Mouse (Mus musculus): ENCODE measurements around the gene Pigk. TPM values are rescaled to one million over a fixed set of nuclear protein-coding genes. Genes with fewer than 3 reads are reported as not detected.
"Not testable (repeated sequence)": the region's sequence is repeated elsewhere in the genome, so short reads cannot be mapped to it uniquely, and the experiment has no call there.

Pigk gene
- polyA plus RNA-seq, 1 experiment from 2014 or later: 44.3 TPM

GRCm38 (mm10) chr3:152688532-152688931 is 25.4 kb upstream of the Pigk start:
- no peak overlapping the region for H3K4me2 ChIP-seq (ENCODE audit: low read length)
- H3K4me3 ChIP-seq (ENCODE audit: control insufficient read depth in 1 of 2, insufficient read depth in 1 of 2, low read depth in 1 of 2, low read length in 2 of 2): no peak overlapping the region
- no peaks in the 10 kb centered on the region for H3K9me3 ChIP-seq (ENCODE audit: control insufficient read depth, low read length)
- no peaks in the 10 kb centered on the region for H3K27me3 ChIP-seq (ENCODE audit: control insufficient read depth, insufficient read depth, low read length)
- H3K36me3 ChIP-seq (ENCODE audit: control insufficient read depth, insufficient read depth, low read length): no peaks in the 10 kb centered on the region
- no peak overlapping the region for H3K27ac ChIP-seq (replicated peaks in 1 of 2; ENCODE audit: control insufficient read depth in 1 of 2, insufficient read depth in 1 of 2, low read depth in 2 of 2, low read length in 2 of 2)
- H3K9ac ChIP-seq (ENCODE audit: low read length): no peak overlapping the region
- no peaks in the 10 kb centered on the region for H3K4me1 ChIP-seq (ENCODE audit: control insufficient read depth in 2 of 2, insufficient read depth in 2 of 2, low read length in 2 of 2)
- 72% methylated on average over 5 of the region's 5 CpGs for WGBS
- ATAC-seq (ENCODE audit: insufficient number of reproducible peaks, insufficient read depth, low FRiP score, low read depth): no peak

- 71% methylated on average over 9 of the region's 9 CpGs for WGBS
- no peak overlapping the region for H3K27ac ChIP-seq (replicated peaks in 1 of 2; ENCODE audit: control insufficient read depth in 1 of 2, insufficient read depth in 1 of 2, low read depth in 2 of 2, low read length in 2 of 2)
- H3K4me3 ChIP-seq (ENCODE audit: control insufficient read depth in 1 of 2, insufficient read depth in 1 of 2, low read depth in 1 of 2, low read length in 2 of 2): no peak overlapping the region
- no peaks in the 10 kb centered on the region for H3K4me1 ChIP-seq (ENCODE audit: control insufficient read depth in 2 of 2, insufficient read depth in 2 of 2, low read length in 2 of 2)
- H3K9me3 ChIP-seq (ENCODE audit: control insufficient read depth, low read length): no peaks in the 10 kb centered on the region
- no peaks in the 10 kb centered on the region for H3K36me3 ChIP-seq (ENCODE audit: control insufficient read depth, insufficient read depth, low read length)
- H3K9ac ChIP-seq (ENCODE audit: low read length): no peak overlapping the region
- no peak for ATAC-seq (ENCODE audit: insufficient number of reproducible peaks, insufficient read depth, low FRiP score, low read depth)
- H3K27me3 ChIP-seq (ENCODE audit: control insufficient read depth, insufficient read depth, low read length): no peaks in the 10 kb centered on the region
- H3K4me2 ChIP-seq (ENCODE audit: low read length): no peak overlapping the region
Measured at GRCm38 (mm10) chr3:152689105-152689504, 24.8 kb upstream of the Pigk start.

- Histone ChIP-seq H3K36me3 (ENCODE audit: control insufficient read depth, insufficient read depth, low read length) (no peaks in the 10 kb centered on the region), H3K9me3 (ENCODE audit: control insufficient read depth, low read length) (no peaks in the 10 kb centered on the region), H3K4me3 (ENCODE audit: control insufficient read depth in 1 of 2, insufficient read depth in 1 of 2, low read depth in 1 of 2, low read length in 2 of 2) (no peak overlapping the region), H3K9ac (ENCODE audit: low read length) (no peak overlapping the region), H3K27ac (replicated peaks in 1 of 2; ENCODE audit: control insufficient read depth in 1 of 2, insufficient read depth in 1 of 2, low read depth in 2 of 2, low read length in 2 of 2) (no peak overlapping the region), H3K27me3 (ENCODE audit: control insufficient read depth, insufficient read depth, low read length) (no peaks in the 10 kb centered on the region), H3K4me1 (ENCODE audit: control insufficient read depth in 2 of 2, insufficient read depth in 2 of 2, low read length in 2 of 2) (no peaks in the 10 kb centered on the region), H3K4me2 (ENCODE audit: low read length) (no peak overlapping the region)
- no peak for ATAC-seq (ENCODE audit: insufficient number of reproducible peaks, insufficient read depth, low FRiP score, low read depth)
- 85% methylated on average over 3 of the region's 3 CpGs for WGBS
Measured at GRCm38 (mm10) chr3:152694950-152695349, 18.9 kb upstream of the Pigk start.

- no peak overlapping the region for H3K4me2 ChIP-seq (ENCODE audit: low read length)
- 87% methylated on average over 5 of the region's 5 CpGs for WGBS
Measured at GRCm38 (mm10) chr3:152698017-152698416, 15.9 kb upstream of the Pigk start.

GRCm38 (mm10) chr3:152699261-152699660 is 14.6 kb upstream of the Pigk start:
- WGBS: 34% methylated on average over 8 of the region's 8 CpGs
- H3K27me3 ChIP-seq (ENCODE audit: control insufficient read depth, insufficient read depth, low read length): no peaks in the 10 kb centered on the region
- no peak for ATAC-seq (ENCODE audit: insufficient number of reproducible peaks, insufficient read depth, low FRiP score, low read depth)
- H3K27ac ChIP-seq (replicated peaks in 1 of 2; ENCODE audit: control insufficient read depth in 1 of 2, insufficient read depth in 1 of 2, low read depth in 2 of 2, low read length in 2 of 2): no peak overlapping the region
- H3K4me1 ChIP-seq (ENCODE audit: control insufficient read depth in 2 of 2, insufficient read depth in 2 of 2, low read length in 2 of 2): no peaks in the 10 kb centered on the region
- no peak overlapping the region for H3K9ac ChIP-seq (ENCODE audit: low read length)
- H3K9me3 ChIP-seq (ENCODE audit: control insufficient read depth, low read length): no peaks in the 10 kb centered on the region
- no peak overlapping the region for H3K4me3 ChIP-seq (ENCODE audit: control insufficient read depth in 1 of 2, insufficient read depth in 1 of 2, low read depth in 1 of 2, low read length in 2 of 2)
- no peaks in the 10 kb centered on the region for H3K36me3 ChIP-seq (ENCODE audit: control insufficient read depth, insufficient read depth, low read length)
- no peak overlapping the region for H3K4me2 ChIP-seq (ENCODE audit: low read length)

More at GRCm38 (mm10) chr3:152698017-152698416, 15.9 kb upstream of the Pigk start:
- Histone ChIP-seq H3K27me3 (ENCODE audit: control insufficient read depth, insufficient read depth, low read length) (no peaks in the 10 kb centered on the region), H3K9me3 (ENCODE audit: control insufficient read depth, low read length) (no peaks in the 10 kb centered on the region), H3K4me1 (ENCODE audit: control insufficient read depth in 2 of 2, insufficient read depth in 2 of 2, low read length in 2 of 2) (no peaks in the 10 kb centered on the region), H3K27ac (replicated peaks in 1 of 2; ENCODE audit: control insufficient read depth in 1 of 2, insufficient read depth in 1 of 2, low read depth in 2 of 2, low read length in 2 of 2) (no peak overlapping the region), H3K9ac (ENCODE audit: low read length) (no peak overlapping the region), H3K36me3 (ENCODE audit: control insufficient read depth, insufficient read depth, low read length) (no peaks in the 10 kb centered on the region), H3K4me3 (ENCODE audit: control insufficient read depth in 1 of 2, insufficient read depth in 1 of 2, low read depth in 1 of 2, low read length in 2 of 2) (no peak overlapping the region)
- ATAC-seq (ENCODE audit: insufficient number of reproducible peaks, insufficient read depth, low FRiP score, low read depth): no peak

- H3K4me3 ChIP-seq (ENCODE audit: control insufficient read depth in 1 of 2, insufficient read depth in 1 of 2, low read depth in 1 of 2, low read length in 2 of 2); H3K9ac ChIP-seq (ENCODE audit: low read length); H3K27ac ChIP-seq (replicated peaks in 1 of 2; ENCODE audit: control insufficient read depth in 1 of 2, insufficient read depth in 1 of 2, low read depth in 2 of 2, low read length in 2 of 2); H3K9me3 ChIP-seq (ENCODE audit: control insufficient read depth, low read length); H3K36me3 ChIP-seq (ENCODE audit: control insufficient read depth, insufficient read depth, low read length); H3K27me3 ChIP-seq (ENCODE audit: control insufficient read depth, insufficient read depth, low read length); H3K4me2 ChIP-seq (ENCODE audit: low read length); H3K4me1 ChIP-seq (ENCODE audit: control insufficient read depth in 2 of 2, insufficient read depth in 2 of 2, low read length in 2 of 2): not testable (repeated sequence)
- WGBS: 94% methylated on average over 8 of the region's 8 CpGs
- peak; percentile 81; the same call in 1 of the 2 replicates for ATAC-seq (ENCODE audit: insufficient number of reproducible peaks, insufficient read depth, low FRiP score, low read depth)
Measured at GRCm38 (mm10) chr3:152701536-152701935, 12.4 kb upstream of the Pigk start.

- ATAC-seq (ENCODE audit: insufficient number of reproducible peaks, insufficient read depth, low FRiP score, low read depth): no peak
- no peaks in the 10 kb centered on the region for H3K9me3 ChIP-seq (ENCODE audit: control insufficient read depth, low read length)
- peak overlapping the region in 1 of 2 experiments; percentile 13; a peak in 1 of 4 replicates for H3K4me3 ChIP-seq (ENCODE audit: control insufficient read depth in 1 of 2, insufficient read depth in 1 of 2, low read depth in 1 of 2, low read length in 2 of 2)
- no peaks in the 10 kb centered on the region for H3K4me1 ChIP-seq (ENCODE audit: control insufficient read depth in 2 of 2, insufficient read depth in 2 of 2, low read length in 2 of 2)
- no peaks in the 10 kb centered on the region for H3K36me3 ChIP-seq (ENCODE audit: control insufficient read depth, insufficient read depth, low read length)
- H3K9ac ChIP-seq (ENCODE audit: low read length): no peak overlapping the region
- WGBS: 51% methylated on average over 8 of the region's 8 CpGs
- 0 out of 2 replicates have a peak overlapping the region, but pooled peaks have one; percentile 7 for H3K4me2 ChIP-seq (ENCODE audit: low read length)
- H3K27me3 ChIP-seq (ENCODE audit: control insufficient read depth, insufficient read depth, low read length): no peaks in the 10 kb centered on the region
- H3K27ac ChIP-seq (replicated peaks in 1 of 2; ENCODE audit: control insufficient read depth in 1 of 2, insufficient read depth in 1 of 2, low read depth in 2 of 2, low read length in 2 of 2): no peak overlapping the region
Measured at GRCm38 (mm10) chr3:152702274-152702843, 11.5 kb upstream of the Pigk start.

- Histone ChIP-seq H3K27ac (replicated peaks in 1 of 2; ENCODE audit: control insufficient read depth in 1 of 2, insufficient read depth in 1 of 2, low read depth in 2 of 2, low read length in 2 of 2) (no peak overlapping the region), H3K9ac (ENCODE audit: low read length) (no peak overlapping the region), H3K4me2 (ENCODE audit: low read length) (no peak overlapping the region), H3K27me3 (ENCODE audit: control insufficient read depth, insufficient read depth, low read length) (no peaks in the 10 kb centered on the region), H3K36me3 (ENCODE audit: control insufficient read depth, insufficient read depth, low read length) (no peaks in the 10 kb centered on the region), H3K4me3 (ENCODE audit: control insufficient read depth in 1 of 2, insufficient read depth in 1 of 2, low read depth in 1 of 2, low read length in 2 of 2) (no peak overlapping the region), H3K9me3 (ENCODE audit: control insufficient read depth, low read length) (no peaks in the 10 kb centered on the region), H3K4me1 (ENCODE audit: control insufficient read depth in 2 of 2, insufficient read depth in 2 of 2, low read length in 2 of 2) (no peaks in the 10 kb centered on the region)
- WGBS: 67% methylated on average over 5 of the region's 5 CpGs
- ATAC-seq (ENCODE audit: insufficient number of reproducible peaks, insufficient read depth, low FRiP score, low read depth): no peak
Measured at GRCm38 (mm10) chr3:152705826-152706225, 8.1 kb upstream of the Pigk start.
